Mouse (Mus musculus) megakaryocyte, adult 5-6 weeks (primary cell): Measurements from ENCODE around the gene Grb7. TPM values are rescaled to one million over a fixed set of nuclear protein-coding genes. Genes with fewer than 3 reads are reported as not detected.

Experiments used
- ATAC-seq: 2 replicates; pipeline ENCODE4 v1.8.0; 2016; ENCODE audit warnings: mild to moderate bottlenecking, inconsistent platforms; ENCODE audit not compliant: poor library complexity, severe bottlenecking
- total RNA-seq, 2 experiments: library from RNA; stranded (forward) in 1 of 2; stranded (reverse) in 1 of 2; fragments of 153-499, 151-499 nt in 1 of 2; fragments of 221-1000, 200-1000 nt in 1 of 2; gene quantifications; 2 replicates each; pipeline versions ENCODE4 v1.2.3 to v1.2.4; 2015 to 2017

Gene Grb7
- total RNA-seq, 2 experiments from 2014 or later: not detected

GRCm38 (mm10) chr11:98469761-98470714 is 23.8 kb downstream of the Grb7 start:
- peak; percentile 80 for ATAC-seq

GRCm38 (mm10) chr11:98470795-98471194 is 24.6 kb downstream of the Grb7 start:
- ATAC-seq: peak; percentile 56

- ATAC-seq: no peak
These were observed 26.5 kb downstream of the Grb7 start for GRCm38 (mm10) chr11:98472696-98473095.

DNA sequence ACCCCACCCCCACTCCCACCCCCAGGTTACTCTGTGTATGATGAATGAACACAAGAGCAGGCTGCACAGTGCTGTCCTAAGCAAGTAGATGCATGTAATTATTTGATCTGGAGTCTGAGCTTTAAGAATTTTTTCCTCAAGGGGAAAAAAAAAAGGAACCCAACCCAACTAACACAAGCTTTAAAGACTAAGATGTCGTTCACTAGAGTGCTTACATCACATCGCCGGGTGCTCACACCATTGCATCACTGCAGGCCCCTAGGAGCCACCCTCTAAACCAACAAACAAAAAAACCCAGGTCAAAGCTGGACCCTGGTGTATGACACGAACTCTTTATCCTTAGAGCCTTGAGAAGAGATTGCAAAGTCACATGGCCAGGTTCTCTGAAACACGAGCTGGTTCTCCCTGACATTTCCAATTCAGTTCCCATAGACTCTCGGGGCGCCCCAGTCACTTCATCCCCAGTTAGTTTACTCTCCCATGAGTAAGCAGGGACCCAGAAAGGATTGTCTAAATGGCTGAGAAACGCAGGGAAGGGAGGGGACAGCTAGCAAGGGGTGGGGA is 27.8 kb downstream of the Grb7 start:
- ATAC-seq: no peak

- ATAC-seq: no peak
These were observed 28.8 kb downstream of the Grb7 start for GRCm38 (mm10) chr11:98474967-98475366.

- ATAC-seq: no peak
These were observed 29.6 kb downstream of the Grb7 start for GRCm38 (mm10) chr11:98475630-98476433.

- no peak for ATAC-seq
These were observed 30.2 kb downstream of the Grb7 start for GRCm38 (mm10) chr11:98476434-98476807.

DNA sequence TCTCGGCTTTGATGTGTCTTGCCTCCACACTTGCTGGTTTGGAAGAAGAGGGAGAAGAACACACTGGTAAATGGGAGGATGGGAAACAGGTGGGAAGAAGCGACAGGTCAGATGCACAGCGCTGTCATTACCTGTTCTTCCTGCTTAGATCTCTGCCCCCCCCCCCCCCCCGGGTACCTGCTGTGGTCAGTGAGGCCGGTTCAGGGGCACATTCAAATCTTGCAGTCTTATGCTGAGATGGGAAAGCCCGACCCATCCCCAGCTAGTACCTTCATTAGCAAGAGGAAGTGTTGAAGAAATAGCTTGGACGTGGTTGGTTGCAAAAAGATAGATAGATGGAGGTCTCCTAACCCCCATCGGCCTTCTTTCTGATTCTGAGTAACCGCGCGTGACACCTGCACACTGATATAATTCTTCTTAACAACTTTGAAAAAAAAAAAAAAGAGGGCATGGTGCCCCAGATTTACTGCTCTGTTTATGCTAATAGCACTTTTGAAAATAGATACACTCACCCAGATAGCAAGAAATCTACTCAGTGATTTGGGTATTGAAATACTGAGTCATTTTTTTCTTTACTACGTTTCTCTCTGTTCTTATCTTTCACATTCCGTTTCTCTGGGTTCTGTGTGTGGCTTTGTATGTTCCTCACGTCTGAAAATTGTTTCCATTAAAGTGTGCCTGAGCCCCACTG is 31.0 kb downstream of the Grb7 start:
- no peak for ATAC-seq

GRCm38 (mm10) chr11:98479026-98479939 is 33.1 kb downstream of the Grb7 start:
- ATAC-seq: no peak

DNA sequence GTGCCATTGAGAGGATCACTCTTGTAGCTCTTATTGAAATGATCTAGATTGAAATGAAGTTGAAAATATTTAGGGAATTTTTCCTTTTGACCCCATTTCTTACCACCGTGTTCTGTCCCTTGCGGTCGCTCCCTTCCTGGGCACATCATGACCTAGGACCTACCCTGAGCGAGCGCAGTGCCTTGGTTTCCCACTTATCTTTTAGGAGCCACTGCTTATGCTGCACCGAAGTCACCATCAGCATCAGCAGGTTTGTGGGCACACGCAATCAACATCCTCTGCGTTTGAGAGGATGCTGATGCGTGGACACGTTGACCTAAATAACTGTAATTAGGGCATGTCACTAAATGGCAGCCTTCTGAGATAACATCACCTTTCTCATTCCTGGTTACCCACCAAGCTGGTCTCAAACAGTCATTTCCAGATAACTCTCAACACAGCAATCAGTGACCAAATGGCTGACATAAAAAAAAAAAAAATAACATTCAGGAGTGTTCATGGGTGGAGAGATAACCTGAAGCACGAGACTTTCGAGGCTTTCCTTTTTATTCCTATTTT is 33.8 kb downstream of the Grb7 start:
- no peak for ATAC-seq

DNA sequence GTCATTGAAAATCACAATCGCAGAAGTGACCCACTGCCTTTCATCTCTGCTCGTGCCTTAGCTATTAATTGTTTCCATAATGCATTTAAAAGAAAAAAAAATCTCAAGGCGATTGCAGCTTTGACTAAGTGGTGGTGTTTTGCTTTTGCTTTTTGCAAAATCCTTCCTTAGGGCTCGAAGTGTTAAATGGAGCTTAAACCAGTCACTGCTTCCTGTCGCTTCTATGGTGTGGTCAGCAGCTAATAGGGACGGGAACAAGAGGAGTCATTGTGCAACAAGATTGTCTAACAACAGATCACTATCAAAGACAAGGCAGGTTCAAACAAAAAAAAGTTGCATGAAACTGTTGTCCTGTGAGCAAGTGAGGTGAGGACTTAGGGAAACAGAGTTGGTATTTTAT is 35.0 kb downstream of the Grb7 start:
- ATAC-seq: peak; percentile 73

- ATAC-seq: no peak
These were observed 35.9 kb downstream of the Grb7 start for GRCm38 (mm10) chr11:98482067-98482466.

- ATAC-seq: no peak
These were observed 39.6 kb downstream of the Grb7 start for GRCm38 (mm10) chr11:98485749-98486148.

GRCm38 (mm10) chr11:98487526-98488040 is 41.4 kb downstream of the Grb7 start:
- ATAC-seq: peak; percentile 56; the same call in 1 of the 2 replicates

GRCm38 (mm10) chr11:98488540-98489234 is 42.5 kb downstream of the Grb7 start:
- ATAC-seq: no peak

DNA sequence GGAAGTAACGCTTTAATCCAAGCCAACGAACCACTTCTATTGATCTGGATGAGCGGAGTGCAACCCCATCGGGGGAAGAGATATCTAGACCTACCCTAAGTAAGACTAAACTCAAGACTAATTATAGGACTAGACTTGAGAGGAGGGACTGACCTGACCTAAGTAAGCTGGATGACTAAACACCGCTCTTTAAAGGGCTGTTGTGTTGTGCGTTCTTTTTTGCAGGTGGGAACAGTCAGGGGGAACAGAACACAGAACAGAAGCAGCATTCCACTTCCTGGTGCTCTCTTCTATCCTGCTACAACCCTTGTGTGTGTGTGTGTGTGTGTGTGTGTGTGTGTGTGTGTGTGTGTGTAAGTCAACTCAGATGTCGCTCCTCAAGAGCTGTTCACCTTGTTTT is 45.4 kb downstream of the Grb7 start:
- no peak for ATAC-seq

- ATAC-seq: no peak
These were observed 46.8 kb downstream of the Grb7 start for GRCm38 (mm10) chr11:98492959-98493358.

DNA sequence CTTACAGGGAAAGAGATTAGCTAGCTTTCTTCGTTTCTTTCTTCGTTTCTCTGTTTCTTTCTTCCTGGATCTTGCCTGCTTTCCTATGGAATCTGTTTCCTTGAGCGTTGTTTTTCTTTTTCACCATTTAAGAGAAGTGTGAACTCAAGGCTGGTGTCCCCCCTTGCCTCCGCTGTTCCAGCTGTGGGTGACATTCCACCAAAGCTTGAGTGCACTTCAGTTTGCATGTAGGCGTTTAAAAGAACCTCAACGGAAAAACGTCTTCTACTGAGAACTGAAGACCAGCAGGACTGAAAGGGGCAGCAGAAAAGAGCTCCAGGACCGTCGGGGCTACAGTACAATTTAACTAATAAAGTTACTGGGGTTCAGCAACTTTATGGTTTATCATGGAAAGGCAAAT is 47.2 kb downstream of the Grb7 start:
- ATAC-seq: no peak
